Mouse (Mus musculus) hindbrain, embryonic 15.5 days (tissue): Measurements from ENCODE around the gene Baz2b. TPM values are rescaled to one million over a fixed set of nuclear protein-coding genes. Genes with fewer than 3 reads are reported as not detected.
A peak's percentile ranks its signal among the peaks of the same experiment; 100 is the strongest.

Experiments
- ATAC-seq: fragments of 200-750 bp; cut with Nextera tagmentation; 2 replicates; pipeline ENCODE4 v1.8.0; 2017; ENCODE audit warnings: low read depth, moderate number of reproducible peaks, moderate TSS enrichment; ENCODE audit not compliant: low FRiP score
- H3K27ac ChIP-seq: fragments of 300-500 bp; sonication (generic); replicated peaks from 2 replicates; pipeline ENCODE4 v1.5.1; 2015; ENCODE audit warnings: mild to moderate bottlenecking, inconsistent platforms
- H3K27me3 ChIP-seq: fragments of 300-500 bp; sonication (generic); 2 replicates; pipeline ENCODE4 v1.6.1; 2015; ENCODE audit warnings: control low read depth, inconsistent platforms
- H3K36me3 ChIP-seq: fragments of 300-500 bp; sonication (generic); 2 replicates; pipeline ENCODE4 v1.6.1; 2015; ENCODE audit warnings: control low read depth, inconsistent platforms
- H3K4me1 ChIP-seq: fragments of 300-500 bp; sonication (generic); replicated peaks from 2 replicates; pipeline ENCODE4 v1.6.1; 2015; ENCODE audit warnings: control low read depth, inconsistent platforms
- H3K4me2 ChIP-seq: fragments of 300-500 bp; sonication (generic); 2 replicates; pipeline ENCODE4 v1.6.1; 2015; ENCODE audit warnings: moderate library complexity, mild to moderate bottlenecking, inconsistent platforms
- H3K4me3 ChIP-seq: fragments of 300-500 bp; sonication (generic); 2 replicates; pipeline ENCODE4 v1.5.1; 2015; ENCODE audit warnings: mild to moderate bottlenecking, inconsistent platforms
- H3K9ac ChIP-seq: fragments of 300-500 bp; sonication (generic); 2 replicates; pipeline ENCODE4 v1.6.1; 2015; ENCODE audit warnings: inconsistent platforms
- H3K9me3 ChIP-seq: fragments of 300-500 bp; sonication (generic); 2 replicates; pipeline ENCODE4 v1.6.1; 2016; ENCODE audit warnings: control low read depth, inconsistent platforms
- whole genome bisulfite sequencing: fragments of 180-500 bp; shearing (Covaris S2); methylation state at CpG from one replicate; pipeline ENCODE4 v1.1.7; 2015; 5-methylcytosine and 5-hydroxymethylcytosine counted together
- polyA plus RNA-seq: library from polyadenylated mRNA; unstranded; fragments of >200 nt; fragmentation: Nextera tagmentation; extraction: Ambion mirVana; gene quantifications from 2 replicates; pipeline ENCODE4 v1.2.1, GENCODE M21; 2015

Baz2b gene
- polyA plus RNA-seq, 1 experiment from 2014 or later = 74.7 TPM

DNA sequence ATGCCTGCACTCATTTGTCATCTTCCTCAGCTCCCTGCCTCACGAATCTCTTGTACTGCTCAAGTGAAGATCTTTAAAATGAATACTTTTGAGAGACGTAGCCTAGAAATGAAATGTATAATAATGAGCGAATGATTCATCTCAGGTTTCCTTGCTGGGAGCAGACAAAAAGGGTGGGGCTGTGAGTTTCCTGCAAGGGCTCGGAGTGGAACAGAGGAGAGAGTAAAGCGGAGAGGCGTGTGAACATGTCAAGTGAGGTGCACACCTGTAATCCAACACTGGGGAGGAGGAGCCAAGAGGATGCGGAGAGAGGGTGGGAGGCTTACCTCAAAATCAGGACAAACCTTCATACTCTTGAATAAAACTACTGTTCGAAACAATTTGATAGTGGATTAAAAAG lies 312.8 kb downstream of the Baz2b start:
- Histone ChIP-seq H3K27ac (no peak overlapping the region), H3K36me3 (peaks cover 23% of the 10 kb centered on the region), H3K4me1 (no peaks in the 10 kb centered on the region), H3K4me3 (no peak overlapping the region), H3K9ac (no peak overlapping the region), H3K27me3 (no peaks in the 10 kb centered on the region), H3K9me3 (no peaks in the 10 kb centered on the region), H3K4me2 (no peak overlapping the region)
- 83% methylated on average over 8 of the region's 8 CpGs for WGBS
- no peak for ATAC-seq

DNA sequence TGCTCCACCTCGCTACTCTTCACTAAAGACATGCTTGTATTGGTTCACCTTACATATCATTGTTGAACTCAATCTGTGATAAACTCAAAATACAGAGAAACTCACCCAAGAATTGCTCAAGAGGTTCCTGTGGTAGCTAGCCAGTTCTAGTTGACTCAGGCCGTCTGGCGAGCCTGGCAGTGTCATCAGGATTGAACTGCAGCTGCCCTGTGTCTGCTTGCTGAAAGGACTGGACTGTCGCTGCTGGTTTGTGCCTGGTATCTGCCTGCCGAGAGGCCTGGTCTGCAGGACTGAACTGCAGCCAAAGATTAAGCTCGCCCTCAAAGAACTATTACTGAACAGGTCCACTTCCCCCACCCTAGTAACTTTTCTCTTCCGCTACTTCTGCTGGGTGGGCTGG lies 313.2 kb downstream of the Baz2b start:
- Histone ChIP-seq H3K27ac (no peak overlapping the region), H3K4me2 (no peak overlapping the region), H3K36me3 (peaks cover 19% of the 10 kb centered on the region), H3K4me3 (no peak overlapping the region), H3K9me3 (no peaks in the 10 kb centered on the region), H3K4me1 (no peaks in the 10 kb centered on the region), H3K9ac (no peak overlapping the region), H3K27me3 (no peaks in the 10 kb centered on the region)
- 73% methylated on average over 7 of the region's 7 CpGs for WGBS
- no peak for ATAC-seq

DNA sequence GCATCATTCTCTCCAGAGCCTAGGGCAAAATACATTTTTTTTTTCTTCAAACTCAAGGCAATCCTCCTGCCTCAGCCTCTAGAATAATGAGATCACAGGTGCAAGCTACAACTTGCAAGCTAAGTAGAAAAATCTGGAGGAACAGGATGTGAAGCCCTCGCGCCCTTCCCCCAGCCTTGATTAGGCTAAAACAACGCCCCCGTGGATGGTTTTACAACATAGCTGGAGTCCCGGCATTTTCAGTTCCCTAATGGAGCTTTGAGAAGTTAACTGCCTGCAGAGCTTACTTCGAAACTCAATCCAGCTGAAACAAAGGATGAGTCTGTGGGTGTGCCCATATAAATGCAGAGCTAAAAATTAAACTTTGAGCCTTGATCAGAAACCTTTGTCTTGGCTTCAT lies 319.9 kb downstream of the Baz2b start:
- Histone ChIP-seq H3K27me3 (no peaks in the 10 kb centered on the region), H3K36me3 (no peaks in the 10 kb centered on the region; the same call in 1 of the 2 replicates), H3K4me2 (no peak overlapping the region), H3K27ac (no peak overlapping the region), H3K9ac (no peak overlapping the region), H3K4me3 (no peak overlapping the region), H3K4me1 (no peaks in the 10 kb centered on the region), H3K9me3 (no peaks in the 10 kb centered on the region)
- WGBS = 86% methylated on average over 6 of the region's 6 CpGs
- no peak for ATAC-seq

DNA sequence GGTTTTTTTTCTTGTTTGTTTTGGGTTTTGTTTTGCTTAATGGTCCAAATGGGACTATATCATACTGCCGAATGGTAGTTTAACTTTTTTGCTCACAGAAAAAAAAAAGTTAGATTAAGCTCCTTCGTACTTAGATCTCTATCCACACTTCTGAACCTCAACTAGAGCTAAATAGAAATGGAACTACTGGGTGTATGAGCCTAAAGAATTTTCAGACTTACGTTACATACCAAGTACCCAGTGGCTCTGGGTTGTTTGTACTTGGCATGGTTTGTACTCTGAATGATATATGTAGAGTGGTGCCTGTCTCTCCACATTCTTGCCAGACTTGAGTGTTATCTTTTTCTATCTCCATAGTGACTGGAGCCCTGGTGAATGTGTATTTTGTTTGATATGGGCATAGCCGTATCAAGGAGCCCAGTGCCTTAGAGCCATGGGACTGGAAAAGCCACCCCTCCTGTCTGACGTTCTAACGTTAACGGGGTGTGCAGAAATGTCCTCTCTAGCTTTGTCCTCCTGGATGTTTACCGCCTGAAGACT lies 326.8 kb downstream of the Baz2b start:
- H3K4me1 ChIP-seq = peaks cover 13% of the 10 kb centered on the region
- no peaks in the 10 kb centered on the region for H3K36me3 ChIP-seq
- peak overlapping the region; percentile 57; the same call in 1 of the 2 replicates for H3K9ac ChIP-seq
- peak; percentile 24; the same call in 1 of the 2 replicates for ATAC-seq
- H3K27me3 ChIP-seq = no peaks in the 10 kb centered on the region
- peak overlapping the region; percentile 90 for H3K4me2 ChIP-seq
- H3K4me3 ChIP-seq = peak overlapping the region; percentile 93
- no peaks in the 10 kb centered on the region for H3K9me3 ChIP-seq
- H3K27ac ChIP-seq = no peak overlapping the region
- WGBS = 66% methylated on average over 8 of the region's 8 CpGs

DNA sequence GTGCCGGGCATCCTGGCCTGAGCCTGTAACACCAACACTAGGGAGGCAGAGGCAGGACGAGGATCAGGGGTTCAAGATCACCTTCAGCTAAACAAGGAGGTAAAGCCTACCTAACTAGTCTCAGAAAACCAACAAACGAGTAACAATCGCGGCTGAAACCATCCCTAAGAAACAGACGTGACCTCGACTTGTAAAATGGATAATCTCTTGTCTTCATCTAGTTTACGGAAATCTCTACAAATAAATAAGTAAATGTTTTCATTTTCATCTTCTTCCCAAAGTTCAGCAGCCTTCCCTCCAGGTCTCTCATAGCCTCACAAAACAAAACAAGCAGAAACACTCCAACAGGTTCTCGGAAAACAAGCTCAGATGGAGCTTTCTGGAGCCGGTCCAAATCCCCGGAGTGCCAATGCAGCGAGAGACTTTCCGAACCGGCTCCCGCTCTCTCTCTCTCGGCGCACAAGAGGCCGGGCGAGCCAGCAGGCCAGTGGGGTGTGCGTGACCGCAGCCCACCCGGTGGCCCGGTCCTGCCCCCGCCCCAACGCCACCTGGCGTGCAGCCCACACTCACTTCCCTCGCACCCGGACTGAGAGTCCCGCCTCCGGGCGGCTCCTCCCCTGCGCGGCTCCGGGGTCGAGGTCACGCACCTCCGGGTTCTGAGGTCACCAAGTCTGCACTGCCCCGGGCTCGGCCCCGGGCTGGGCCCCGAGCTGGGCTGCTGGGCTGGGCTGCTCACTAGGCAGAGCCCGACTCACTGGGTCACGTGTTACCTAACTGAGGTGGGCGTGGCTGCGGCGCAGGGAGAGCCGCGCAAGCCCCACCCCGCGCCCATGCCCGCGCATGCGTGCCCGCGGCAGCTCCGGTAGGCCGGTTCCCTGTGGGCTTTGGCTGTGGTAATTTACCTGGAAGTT lies 327.6 kb downstream of the Baz2b start, which contains the start of gene Wdsub1:
Gene Wdsub1 (minus strand): TSS at position 761 of the 911 bp plus-strand sequence.
- H3K27me3 ChIP-seq = no peaks in the 10 kb centered on the region
- H3K9ac ChIP-seq = peak within 1 kb of the TSS; percentile 57
- no peaks in the 10 kb centered on the region for H3K9me3 ChIP-seq
- H3K4me1 ChIP-seq = peaks cover 13% of the 10 kb centered on the region
- WGBS = 5% methylated on average over 55 of the region's 57 CpGs
- H3K36me3 ChIP-seq = no peaks in the 10 kb centered on the region
- H3K27ac ChIP-seq = peak within 1 kb of the TSS; percentile 63
- peak within 1 kb of the TSS; percentile 93 for H3K4me3 ChIP-seq
- peak; percentile 97 for ATAC-seq
- peak within 1 kb of the TSS; percentile 90 for H3K4me2 ChIP-seq

DNA sequence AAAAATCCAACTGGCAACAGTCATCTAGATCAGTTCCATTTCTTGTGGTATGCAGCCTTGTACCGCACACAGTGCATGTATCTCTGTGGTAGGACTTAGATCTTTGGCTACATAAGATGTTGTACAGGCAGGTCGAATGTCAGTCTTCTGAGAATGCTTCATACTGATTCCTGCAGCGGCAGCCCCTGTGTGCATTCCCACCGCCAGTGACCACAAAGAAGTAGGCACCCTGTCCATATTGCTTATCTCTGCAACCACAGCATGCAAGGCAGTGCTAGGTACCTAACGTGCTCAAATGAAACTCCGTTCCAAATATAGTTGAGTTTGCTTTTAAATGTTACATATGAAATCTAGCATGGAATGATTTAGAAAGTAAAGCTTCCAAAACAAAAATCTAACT lies 328.2 kb downstream of the Baz2b start:
- H3K36me3 ChIP-seq = no peaks in the 10 kb centered on the region
- 82% methylated on average over 6 of the region's 6 CpGs for WGBS
- no peaks in the 10 kb centered on the region for H3K9me3 ChIP-seq
- H3K27ac ChIP-seq = no peak overlapping the region
- H3K4me3 ChIP-seq = peak overlapping the region; percentile 93
- H3K9ac ChIP-seq = peak overlapping the region; percentile 57; the same call in 1 of the 2 replicates
- H3K4me2 ChIP-seq = peak overlapping the region; percentile 90
- no peak for ATAC-seq
- peaks cover 13% of the 10 kb centered on the region for H3K4me1 ChIP-seq
- no peaks in the 10 kb centered on the region for H3K27me3 ChIP-seq

DNA sequence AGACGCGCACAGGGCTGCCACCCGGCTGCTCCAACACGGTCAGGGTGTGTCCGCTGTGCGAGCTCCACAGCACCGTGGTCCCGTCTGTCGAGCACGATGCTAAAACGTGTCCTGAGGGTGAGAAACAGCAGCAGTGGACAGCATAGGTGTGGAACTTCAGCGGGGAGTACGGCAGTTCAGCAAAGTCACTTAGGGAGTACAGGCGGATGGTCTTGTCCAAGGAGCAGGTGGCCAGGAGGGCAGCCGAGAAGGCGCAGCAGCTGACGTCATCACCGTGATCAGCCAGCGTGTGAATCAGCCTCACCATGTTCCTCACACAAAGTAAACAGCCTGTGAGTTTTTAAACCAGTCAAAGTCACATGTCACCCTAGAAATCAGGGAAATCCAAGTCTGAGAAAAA lies 331.4 kb downstream of the Baz2b start:
- 80% methylated on average over 19 of the region's 19 CpGs for WGBS
- H3K4me1 ChIP-seq = peaks cover 13% of the 10 kb centered on the region
- H3K9me3 ChIP-seq = no peaks in the 10 kb centered on the region
- H3K27ac ChIP-seq = no peak overlapping the region
- no peak overlapping the region for H3K4me3 ChIP-seq
- peaks cover 3% of the 10 kb centered on the region; the same call in 1 of the 2 replicates for H3K36me3 ChIP-seq
- no peak overlapping the region for H3K4me2 ChIP-seq
- H3K9ac ChIP-seq = no peak overlapping the region
- H3K27me3 ChIP-seq = no peaks in the 10 kb centered on the region
- no peak for ATAC-seq

DNA sequence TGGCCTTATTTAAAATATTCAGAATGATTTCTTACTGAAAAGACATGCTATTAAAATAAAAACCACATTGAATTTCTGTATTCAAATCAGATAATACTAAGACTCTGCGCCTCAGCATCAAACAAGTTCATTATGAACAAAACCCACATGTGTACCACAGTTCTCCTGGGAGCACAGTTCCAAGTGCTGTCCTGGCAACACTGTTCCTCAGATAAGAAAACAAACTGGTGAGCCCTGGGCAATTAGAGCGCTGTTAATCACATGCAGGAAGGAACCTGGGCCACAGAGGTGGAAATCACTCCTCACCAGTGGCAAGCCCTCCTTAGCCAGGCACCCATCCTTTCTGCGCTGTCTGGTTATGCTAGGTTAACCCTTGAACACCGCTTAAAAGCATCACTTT lies 332.3 kb downstream of the Baz2b start:
- no peak for ATAC-seq
- no peak overlapping the region for H3K4me3 ChIP-seq
- H3K9me3 ChIP-seq = no peaks in the 10 kb centered on the region
- H3K36me3 ChIP-seq = peaks cover 3% of the 10 kb centered on the region; the same call in 1 of the 2 replicates
- H3K4me1 ChIP-seq = peaks cover 6% of the 10 kb centered on the region
- H3K9ac ChIP-seq = no peak overlapping the region
- H3K27me3 ChIP-seq = no peaks in the 10 kb centered on the region
- H3K4me2 ChIP-seq = no peak overlapping the region
- WGBS = 81% methylated on average over 4 of the region's 4 CpGs
- H3K27ac ChIP-seq = no peak overlapping the region

DNA sequence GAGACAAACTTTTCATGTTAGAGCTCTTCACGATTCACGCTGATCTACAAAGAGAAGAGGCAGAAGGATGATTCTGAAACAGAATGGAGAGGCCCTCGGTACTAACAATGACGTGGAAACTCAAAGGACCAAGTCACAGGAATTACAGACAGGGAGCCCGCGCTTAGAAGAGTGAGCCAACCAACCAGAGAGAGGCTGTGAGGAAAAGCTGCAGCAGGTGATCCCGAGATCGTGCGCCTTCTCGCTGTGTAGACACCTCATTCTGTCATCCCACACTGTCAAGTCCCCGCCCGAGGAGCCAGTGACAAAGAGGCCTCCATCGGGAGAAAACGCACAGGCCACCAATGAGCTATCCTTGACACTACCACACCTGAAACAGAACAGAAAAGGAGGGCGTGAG lies 333.2 kb downstream of the Baz2b start:
- no peak for ATAC-seq
- H3K27ac ChIP-seq = no peak overlapping the region
- H3K4me1 ChIP-seq = peaks cover 2% of the 10 kb centered on the region
- no peaks in the 10 kb centered on the region for H3K9me3 ChIP-seq
- no peak overlapping the region for H3K4me3 ChIP-seq
- no peak overlapping the region for H3K4me2 ChIP-seq
- H3K27me3 ChIP-seq = no peaks in the 10 kb centered on the region
- peaks cover 3% of the 10 kb centered on the region; the same call in 1 of the 2 replicates for H3K36me3 ChIP-seq
- no peak overlapping the region for H3K9ac ChIP-seq
- WGBS = 91% methylated on average over 15 of the region's 15 CpGs

DNA sequence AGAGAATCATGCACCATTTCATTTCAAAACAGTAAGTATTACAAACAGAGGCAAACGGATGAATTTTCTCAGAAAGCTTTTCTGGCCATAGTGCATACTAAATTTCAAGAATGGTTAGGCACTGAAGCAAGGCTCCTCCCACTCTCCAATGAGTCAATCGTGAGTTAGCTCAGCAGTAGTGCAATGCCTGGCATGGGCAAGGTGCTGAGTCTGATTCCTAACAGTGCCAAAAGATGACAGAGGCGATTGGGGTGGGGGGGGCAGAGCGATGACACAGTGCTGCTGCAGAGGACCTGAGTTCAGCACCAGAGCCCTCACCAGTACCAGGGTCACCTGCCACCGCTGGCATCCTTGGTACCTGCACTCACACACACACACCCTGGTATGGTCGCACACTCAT lies 339.1 kb downstream of the Baz2b start:
- Histone ChIP-seq H3K9me3 (no peaks in the 10 kb centered on the region), H3K27me3 (no peaks in the 10 kb centered on the region), H3K4me1 (no peaks in the 10 kb centered on the region), H3K4me3 (no peak overlapping the region), H3K27ac (no peak overlapping the region), H3K4me2 (no peak overlapping the region), H3K9ac (no peak overlapping the region), H3K36me3 (peaks cover 3% of the 10 kb centered on the region; the same call in 1 of the 2 replicates)
- no peak; the same call in 1 of the 2 replicates for ATAC-seq
- 90% methylated on average over 6 of the region's 6 CpGs for WGBS

DNA sequence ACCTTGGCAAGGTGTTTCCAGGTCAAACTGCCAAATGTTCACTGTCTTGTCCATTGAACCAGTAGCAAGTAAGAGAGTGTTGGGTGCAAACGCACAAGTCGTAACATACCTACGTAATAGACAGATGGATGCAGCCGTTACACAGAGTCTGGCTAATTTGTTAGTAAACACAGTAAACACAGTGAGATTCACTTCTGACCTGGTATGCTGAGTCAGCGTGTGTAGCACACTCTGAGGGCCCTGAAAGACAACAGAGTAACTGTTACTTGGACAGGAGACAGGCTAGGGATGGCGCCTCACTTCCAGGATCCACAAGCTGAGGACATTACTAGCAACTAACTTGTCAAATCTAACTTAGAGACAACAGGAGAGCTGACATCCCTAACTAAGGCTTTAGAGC lies 347.0 kb downstream of the Baz2b start:
- no peaks in the 10 kb centered on the region for H3K4me1 ChIP-seq
- 90% methylated on average over 6 of the region's 6 CpGs for WGBS

DNA sequence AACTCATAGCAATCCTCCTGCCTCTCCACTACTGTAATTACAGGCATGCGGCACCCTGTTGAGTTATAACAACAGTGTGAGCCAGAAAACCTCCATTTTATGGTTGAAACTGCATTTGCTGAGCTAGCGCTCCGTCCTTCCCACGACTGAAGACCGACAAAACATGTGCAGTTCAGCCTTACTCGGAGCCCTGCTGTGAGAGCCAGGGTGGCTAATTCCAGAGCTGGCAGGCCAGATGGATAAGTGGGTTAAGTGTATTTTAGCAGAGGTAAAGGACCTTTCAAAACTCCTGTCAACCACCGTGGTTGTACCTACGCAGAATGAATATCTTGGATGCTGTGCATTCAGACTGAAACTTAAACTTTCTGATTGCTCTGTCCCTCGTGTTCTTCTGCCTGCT lies 355.3 kb downstream of the Baz2b start:
- H3K27me3 ChIP-seq = no peaks in the 10 kb centered on the region
- no peak for ATAC-seq
- H3K4me1 ChIP-seq = no peaks in the 10 kb centered on the region
- no peak overlapping the region for H3K4me2 ChIP-seq
- no peaks in the 10 kb centered on the region for H3K9me3 ChIP-seq
- H3K27ac ChIP-seq = no peak overlapping the region
- no peak overlapping the region for H3K4me3 ChIP-seq
- H3K36me3 ChIP-seq = no peaks in the 10 kb centered on the region
- 68% methylated on average over 9 of the region's 9 CpGs for WGBS
- H3K9ac ChIP-seq = no peak overlapping the region

More for the DNA sequence above, 347.0 kb downstream of the Baz2b start:
- Histone ChIP-seq H3K27ac (no peak overlapping the region), H3K9me3 (no peaks in the 10 kb centered on the region), H3K4me2 (no peak overlapping the region), H3K9ac (no peak overlapping the region), H3K36me3 (0 out of 2 replicates have a peak, but pooled peaks cover 3% of the 10 kb centered on the region), H3K4me3 (no peak overlapping the region), H3K27me3 (no peaks in the 10 kb centered on the region)
- ATAC-seq = no peak
